Mouse (Mus musculus) liver, postnatal 0 days (tissue): ENCODE results near the gene Cs.

Experiments used
- CTCF ChIP-seq: sonication (generic); IDR thresholded peaks from 2 replicates; pipeline ENCODE4 v1.5.1; 2016; ENCODE audit warnings: antibody characterized with exemption, low read depth
- EP300 ChIP-seq: IDR thresholded peaks from 2 replicates; pipeline ENCODE4 v1.6.1; 2016; ENCODE audit warnings: antibody characterized with exemption, low read depth, mild to moderate bottlenecking

DNA sequence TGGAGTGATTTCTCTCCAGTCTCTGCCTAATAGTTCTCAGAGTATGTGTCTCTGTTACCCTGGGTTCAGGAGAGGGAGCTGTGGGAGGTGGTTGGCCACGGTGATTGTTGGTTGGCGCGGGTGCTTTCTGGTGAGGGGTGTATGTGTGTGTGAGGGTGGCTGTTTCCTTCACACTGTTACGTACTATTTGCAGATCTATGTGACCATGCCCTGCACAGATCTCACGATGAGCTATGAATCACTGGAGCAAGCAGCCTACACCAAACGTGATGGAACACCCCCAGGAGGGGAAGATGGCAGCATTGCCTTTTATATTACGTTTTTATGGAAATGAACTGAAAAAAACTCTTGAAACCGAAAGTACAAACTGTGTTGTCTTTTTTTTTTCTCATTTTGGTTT is 10.7 kb upstream of the Cs start:
- TF ChIP-seq CTCF: no peak
- no peak for TF ChIP-seq EP300
